18 mouse cellular contexts compared by ENCODE assay signal in genomic region chr5:134341721-134342120, GRCm38 (mm10). TPM values are rescaled to one million over a fixed set of nuclear protein-coding genes. Genes with fewer than 3 reads are reported as not detected.
DNase-seq lines count a peak whose midpoint lies in the region; ATAC-seq lines count a peak whose summit lies in the region.
"Had no signal": no experiment of that assay in that cellular context is flagged by ENCODE, and none has a peak within 500 bp of the region (broad histone marks: within the 10 kb centered on the region; RNA-seq: fewer than 3 reads in every experiment).

No protein-coding gene starts in this region.

- H3K4me3 ChIP-seq in forebrain, embryonic 11.5 days (ENCODE audit: low read depth, low read length) = no peak overlapping the region
- H3K4me3 ChIP-seq: embryonic facial prominence, embryonic 13.5 days; forebrain, embryonic 13.5 days; heart, embryonic 12.5 days; hindbrain, embryonic 12.5 days had no signal

- no peak overlapping the region for H3K27ac ChIP-seq in forebrain, embryonic 11.5 days (ENCODE audit: low read depth, low read length)
- H3K27ac ChIP-seq: embryonic facial prominence, embryonic 13.5 days; forebrain, embryonic 13.5 days; gastrocnemius, adult 2 months; hindbrain, embryonic 12.5 days had no signal

- ATAC-seq in forebrain, embryonic 11.5 days (replicated peaks; ENCODE audit: low FRiP score) = no peak
- ATAC-seq: forebrain, embryonic 13.5 days; hindbrain, embryonic 16.5 days had no signal

- DNase-seq in kidney, postnatal 10 days = peak; percentile 23
- no peak for DNase-seq in kidney, postnatal 25 days
- DNase-seq in ES-CJ7 (ENCODE audit: low read depth, low spot score) (peak; percentile 80), ZHBTc4 (ENCODE audit: low read depth, low spot score) (peak; percentile 61)
- DNase-seq in forebrain, embryonic 11.5 days (ENCODE audit: low spot score) = no peak
- DNase-seq in heart, postnatal 4 days = no peak
- DNase-seq in yolk sac, embryonic 10.5 days (ENCODE audit: low spot score) = no peak
- DNase-seq: cerebellum, adult 18-20 months; cerebellum, adult 9-11 months; cerebellum, postnatal 36 days; gastrocnemius, adult 2 months; gastrocnemius, postnatal 25 days had no signal

- no peak overlapping the region for H3K9ac ChIP-seq in forebrain, embryonic 11.5 days (ENCODE audit: low read length)
- H3K9ac ChIP-seq: embryonic facial prominence, embryonic 13.5 days; forebrain, embryonic 13.5 days; heart, embryonic 12.5 days; hindbrain, embryonic 12.5 days had no signal

- no peak overlapping the region for H3K4me2 ChIP-seq in forebrain, embryonic 11.5 days (ENCODE audit: low read depth, low read length, severe bottlenecking)
- H3K4me2 ChIP-seq: embryonic facial prominence, embryonic 13.5 days; forebrain, embryonic 13.5 days; heart, embryonic 12.5 days; hindbrain, embryonic 12.5 days had no signal

- no peaks in the 10 kb centered on the region for H3K27me3 ChIP-seq in forebrain, embryonic 11.5 days (ENCODE audit: control insufficient read depth, insufficient read depth, low read length)
- H3K27me3 ChIP-seq: CH12.LX; embryonic facial prominence, embryonic 13.5 days; forebrain, embryonic 13.5 days; heart, embryonic 12.5 days; hindbrain, embryonic 12.5 days had no signal

- WGBS in forebrain, embryonic 11.5 days = 91% methylated on average over 5 of the region's 5 CpGs

- H3K4me1 ChIP-seq in forebrain, embryonic 11.5 days (replicated peaks; ENCODE audit: control insufficient read depth, insufficient read depth, low read length) = 0 out of 2 replicates have a peak, but pooled peaks cover 3% of the 10 kb centered on the region
- H3K4me1 ChIP-seq: embryonic facial prominence, embryonic 13.5 days; forebrain, embryonic 13.5 days; hindbrain, embryonic 12.5 days had no signal

- no peaks in the 10 kb centered on the region for H3K36me3 ChIP-seq in forebrain, embryonic 11.5 days (ENCODE audit: control insufficient read depth, insufficient read depth, low read length)
- H3K36me3 ChIP-seq: embryonic facial prominence, embryonic 13.5 days; heart, embryonic 12.5 days; hindbrain, embryonic 12.5 days had no signal

- H3K9me3 ChIP-seq in forebrain, embryonic 11.5 days (ENCODE audit: control insufficient read depth, low read length) = no peaks in the 10 kb centered on the region
- H3K9me3 ChIP-seq: embryonic facial prominence, embryonic 13.5 days; forebrain, embryonic 13.5 days; heart, embryonic 12.5 days; hindbrain, embryonic 12.5 days had no signal

RNA-seq across cellular contexts. Expression of gene Gtf2i, which starts 27.2 kb away (rescaled TPM):
- 214 and 239 TPM in 2 replicates for polyA plus RNA-seq in forebrain, embryonic 11.5 days (2014; fragmentation: Nextera tagmentation; extraction: Ambion mirVana)
- 100 to 1,000 TPM; 198 to 199 TPM for total RNA-seq in heart, postnatal 4 days (2021)

Comparison
In these comparisons a context has a peak if more than half of its experiments do, and no peak if none do; other contexts are left out.
1. DNase-seq: peak in kidney, postnatal 10 days (single experiment), ES-CJ7 (single experiment) and ZHBTc4 (single experiment); none in kidney, postnatal 25 days (0 of 2), forebrain, embryonic 11.5 days (single experiment), heart, postnatal 4 days (single experiment) and yolk sac, embryonic 10.5 days (single experiment).